Mouse (Mus musculus) stomach, postnatal 0 days (tissue): ENCODE measurements around the gene Elovl6.
A peak's percentile ranks its signal among the peaks of the same experiment; 100 is the strongest.

Experiments
- CTCF ChIP-seq: IDR thresholded peaks from 2 replicates; pipeline ENCODE4 v1.5.1; 2016; ENCODE audit warnings: antibody characterized with exemption, low read depth, mild to moderate bottlenecking, moderate library complexity
- EP300 ChIP-seq: optimal IDR thresholded peaks from 2 replicates; pipeline ENCODE3; 2016; ENCODE audit warnings: antibody characterized with exemption

DNA sequence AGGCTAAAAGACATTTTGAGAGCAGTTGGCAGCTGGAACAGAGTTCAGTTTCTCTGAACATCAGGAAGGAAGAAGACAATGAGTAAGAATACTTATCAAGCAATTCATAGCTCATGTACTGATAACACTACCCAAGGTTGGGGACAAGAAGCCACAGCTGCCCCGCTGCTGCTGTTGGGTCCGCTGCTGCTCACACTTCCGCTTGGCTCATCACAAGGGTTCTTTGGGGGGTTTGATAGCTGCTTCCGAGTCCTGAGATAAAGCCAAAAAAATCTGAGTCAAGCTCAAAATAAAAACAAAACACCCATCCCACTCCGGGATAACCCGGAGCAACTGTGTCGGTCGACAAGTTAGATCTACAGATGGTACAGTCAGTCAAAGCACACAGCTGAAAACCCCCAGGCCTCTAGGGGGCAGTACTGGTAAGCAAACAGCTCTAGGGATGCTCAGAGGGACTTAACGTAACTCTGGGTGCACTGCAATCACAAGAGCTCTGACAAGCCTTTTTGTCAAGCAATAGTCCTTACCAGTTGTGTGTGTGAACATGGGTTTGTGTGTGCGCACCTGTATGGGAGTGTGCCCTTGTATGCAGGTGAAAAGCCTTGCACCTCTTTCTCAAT, 151.0 kb downstream of the Elovl6 start:
- TF ChIP-seq CTCF = peak; percentile 58
- TF ChIP-seq EP300 = no peak
